Mouse (Mus musculus) heart, embryonic 13.5 days (tissue): ENCODE data around the gene Acbd4. TPM values are rescaled to one million over a fixed set of nuclear protein-coding genes. Genes with fewer than 3 reads are reported as not detected.
A peak's percentile ranks its signal among the peaks of the same experiment; 100 is the strongest.

ENCODE experiments used
- ATAC-seq: fragments of 200-750 bp; cut with Nextera tagmentation; 2 replicates; pipeline ENCODE4 v1.8.0; 2017; ENCODE audit warnings: moderate TSS enrichment; ENCODE audit not compliant: insufficient number of reproducible peaks, low FRiP score, low TSS enrichment; ENCODE audit errors: extremely low read depth
- H3K27ac ChIP-seq: fragments of 300-500 bp; sonication (generic); replicated peaks from 2 replicates; pipeline ENCODE4 v1.5.1; 2015; ENCODE audit warnings: moderate library complexity, mild to moderate bottlenecking, inconsistent platforms
- H3K27me3 ChIP-seq: fragments of 300-500 bp; sonication (generic); replicated peaks from 2 replicates; pipeline ENCODE4 v1.6.1; 2015; ENCODE audit warnings: mild to moderate bottlenecking, inconsistent platforms
- H3K36me3 ChIP-seq: fragments of 300-500 bp; sonication (generic); 2 replicates; pipeline ENCODE4 v1.6.1; 2015; ENCODE audit warnings: mild to moderate bottlenecking, inconsistent platforms
- H3K4me1 ChIP-seq: fragments of 300-500 bp; sonication (generic); 2 replicates; pipeline ENCODE4 v1.6.1; 2015; ENCODE audit warnings: inconsistent platforms
- H3K4me2 ChIP-seq: fragments of 300-500 bp; sonication (generic); 2 replicates; pipeline ENCODE4 v1.6.1; 2015; ENCODE audit warnings: inconsistent platforms, mild to moderate bottlenecking, moderate library complexity
- H3K4me3 ChIP-seq: fragments of 300-500 bp; sonication (generic); 2 replicates; pipeline ENCODE4 v1.5.1; 2015; ENCODE audit warnings: moderate library complexity, mild to moderate bottlenecking, inconsistent platforms
- H3K9ac ChIP-seq: fragments of 300-500 bp; sonication (generic); 2 replicates; pipeline ENCODE4 v1.6.1; 2015; ENCODE audit warnings: inconsistent platforms, mild to moderate bottlenecking, moderate library complexity
- H3K9me3 ChIP-seq: fragments of 300-500 bp; sonication (generic); 2 replicates; pipeline ENCODE4 v1.6.1; 2016; ENCODE audit warnings: inconsistent platforms
- WGBS: fragments of 180-500 bp; shearing (Covaris S2); methylation state at CpG from one replicate; pipeline ENCODE4 v1.1.7; 2015; ENCODE audit warnings: mixed read lengths; 5-methylcytosine and 5-hydroxymethylcytosine counted together
- polyA plus RNA-seq: library from polyadenylated mRNA; unstranded; fragments of >200 nt; fragmentation: Nextera tagmentation; extraction: Ambion mirVana; gene quantifications from 2 replicates; pipeline ENCODE4 v1.2.1, GENCODE M21; 2015

Gene Acbd4
- 12.0 and 14.3 TPM in 2 replicates for polyA plus RNA-seq

GRCm38 (mm10) chr11:103101481-103101865 lies at the start of gene Acbd4, which contains the start of gene Plcd3:
Acbd4 (plus strand) TSS chr11:103101682.
Plcd3 (minus strand) TSS chr11:103101658.
- peaks cover 75% of the 10 kb centered on the region for H3K4me1 ChIP-seq
- H3K4me3 ChIP-seq: peak within 1 kb of the TSS; percentile 65
- under 1% methylated on average over 34 of the region's 34 CpGs for WGBS
- peak within 1 kb of the TSS; percentile 93 for H3K4me2 ChIP-seq
- ATAC-seq: peak; percentile 50
- peaks cover 3% of the 10 kb centered on the region; the same call in 1 of the 2 replicates for H3K36me3 ChIP-seq
- H3K9me3 ChIP-seq: no peaks in the 10 kb centered on the region
- peaks cover 28% of the 10 kb centered on the region for H3K27me3 ChIP-seq
- H3K9ac ChIP-seq: peak within 1 kb of the TSS; percentile 82
- peak within 1 kb of the TSS; percentile 41 for H3K27ac ChIP-seq

- no peak for ATAC-seq
- Histone ChIP-seq H3K9me3 (no peaks in the 10 kb centered on the region), H3K4me3 (no peak overlapping the region), H3K36me3 (peaks cover 69% of the 10 kb centered on the region), H3K9ac (peak overlapping the region; percentile 67), H3K27me3 (no peaks in the 10 kb centered on the region), H3K27ac (peak overlapping the region; percentile 91), H3K4me2 (peak overlapping the region; percentile 0; the same call in 1 of the 2 replicates), H3K4me1 (peaks cover 35% of the 10 kb centered on the region)
- WGBS: 84% methylated on average over 6 of the region's 6 CpGs
Observed at GRCm38 (mm10) chr11:103052078-103052477, 49.4 kb upstream of the Acbd4 start.

GRCm38 (mm10) chr11:103053191-103054076 lies 48.0 kb upstream of the Acbd4 start:
- no peaks in the 10 kb centered on the region for H3K27me3 ChIP-seq
- peak overlapping the region; percentile 91 for H3K27ac ChIP-seq
- H3K9ac ChIP-seq: no peak overlapping the region
- H3K4me2 ChIP-seq: 0 out of 2 replicates have a peak overlapping the region, but pooled peaks have one; percentile 2
- ATAC-seq: no peak
- no peaks in the 10 kb centered on the region for H3K9me3 ChIP-seq
- 76% methylated on average over 18 of the region's 18 CpGs for WGBS
- peaks cover 76% of the 10 kb centered on the region for H3K36me3 ChIP-seq
- no peak overlapping the region for H3K4me3 ChIP-seq
- peaks cover 42% of the 10 kb centered on the region for H3K4me1 ChIP-seq

GRCm38 (mm10) chr11:103054798-103055197 lies 46.7 kb upstream of the Acbd4 start:
- WGBS: 38% methylated on average over 6 of the region's 6 CpGs
- H3K27me3 ChIP-seq: no peaks in the 10 kb centered on the region
- H3K4me1 ChIP-seq: peaks cover 42% of the 10 kb centered on the region
- ATAC-seq: no peak
- no peaks in the 10 kb centered on the region for H3K9me3 ChIP-seq
- H3K27ac ChIP-seq: no peak overlapping the region
- H3K4me3 ChIP-seq: no peak overlapping the region
- no peak overlapping the region for H3K4me2 ChIP-seq
- peaks cover 85% of the 10 kb centered on the region for H3K36me3 ChIP-seq
- no peak overlapping the region for H3K9ac ChIP-seq

- peaks cover 92% of the 10 kb centered on the region for H3K36me3 ChIP-seq
- no peak overlapping the region for H3K4me3 ChIP-seq
- no peak overlapping the region for H3K27ac ChIP-seq
- ATAC-seq: no peak
- H3K4me1 ChIP-seq: peaks cover 28% of the 10 kb centered on the region
- H3K27me3 ChIP-seq: no peaks in the 10 kb centered on the region
- no peak overlapping the region for H3K9ac ChIP-seq
- no peak overlapping the region for H3K4me2 ChIP-seq
- 89% methylated on average over 7 of the region's 7 CpGs for WGBS
- no peaks in the 10 kb centered on the region for H3K9me3 ChIP-seq
Observed at GRCm38 (mm10) chr11:103056636-103057035, 44.8 kb upstream of the Acbd4 start.

- no peak overlapping the region for H3K4me2 ChIP-seq
- peak overlapping the region; percentile 65 for H3K27ac ChIP-seq
- H3K9ac ChIP-seq: peak overlapping the region; percentile 3; the same call in 1 of the 2 replicates
- H3K4me3 ChIP-seq: no peak overlapping the region
- whole genome bisulfite sequencing: 60% methylated on average over 3 of the region's 3 CpGs
- H3K27me3 ChIP-seq: no peaks in the 10 kb centered on the region
- H3K9me3 ChIP-seq: no peaks in the 10 kb centered on the region
- peaks cover 90% of the 10 kb centered on the region for H3K36me3 ChIP-seq
- H3K4me1 ChIP-seq: peaks cover 12% of the 10 kb centered on the region
- no peak for ATAC-seq
Observed at GRCm38 (mm10) chr11:103058499-103059085, 42.9 kb upstream of the Acbd4 start.

DNA sequence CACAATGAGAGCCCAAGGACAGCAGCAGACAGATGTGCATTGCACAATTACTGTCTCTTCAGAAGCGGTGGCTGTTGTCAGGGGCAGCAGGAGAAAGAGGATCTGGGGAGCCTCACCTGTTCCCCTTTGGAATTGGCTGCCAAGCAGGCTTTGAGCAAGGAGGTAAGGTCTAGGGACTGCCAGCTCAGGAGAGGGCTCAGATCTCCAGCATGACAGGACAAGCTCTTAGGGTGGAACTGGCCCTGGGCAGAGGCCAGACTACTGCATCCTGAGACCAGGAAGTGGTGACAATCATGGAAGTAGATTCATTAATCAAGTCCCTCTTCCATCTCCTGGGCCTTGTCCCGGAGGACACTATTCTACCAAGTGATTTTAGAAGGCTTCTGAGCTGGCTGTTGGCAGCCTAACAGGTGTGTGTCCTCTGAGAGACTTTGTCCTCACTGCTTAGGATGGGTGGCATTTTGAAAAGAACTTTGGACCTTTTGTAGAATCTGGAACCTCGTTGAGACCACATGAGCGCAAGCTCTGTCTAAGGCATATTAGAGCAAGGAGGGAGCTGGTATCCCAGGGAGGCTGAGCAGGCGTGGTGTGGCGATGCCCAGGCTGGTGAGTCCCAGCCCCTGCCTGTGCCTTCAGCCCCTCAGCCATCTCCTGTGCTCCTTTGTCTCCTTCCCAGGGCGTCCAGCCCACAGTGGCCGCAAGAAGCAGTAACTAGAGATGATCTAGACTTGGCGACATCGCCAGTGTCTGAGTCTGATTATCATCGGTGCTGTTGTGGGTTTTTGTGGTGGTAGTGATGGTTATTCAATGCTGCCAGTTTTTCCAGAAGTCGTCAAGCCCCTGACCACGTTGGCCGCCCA lies 35.1 kb upstream of the Acbd4 start:
- no peak for ATAC-seq
- H3K27ac ChIP-seq: no peak overlapping the region
- H3K4me1 ChIP-seq: peaks cover 20% of the 10 kb centered on the region
- H3K4me3 ChIP-seq: no peak overlapping the region
- no peaks in the 10 kb centered on the region for H3K27me3 ChIP-seq
- H3K36me3 ChIP-seq: peaks cover 97% of the 10 kb centered on the region
- no peak overlapping the region for H3K9ac ChIP-seq
- no peak overlapping the region for H3K4me2 ChIP-seq
- 90% methylated on average over 14 of the region's 14 CpGs for WGBS
- no peaks in the 10 kb centered on the region for H3K9me3 ChIP-seq

DNA sequence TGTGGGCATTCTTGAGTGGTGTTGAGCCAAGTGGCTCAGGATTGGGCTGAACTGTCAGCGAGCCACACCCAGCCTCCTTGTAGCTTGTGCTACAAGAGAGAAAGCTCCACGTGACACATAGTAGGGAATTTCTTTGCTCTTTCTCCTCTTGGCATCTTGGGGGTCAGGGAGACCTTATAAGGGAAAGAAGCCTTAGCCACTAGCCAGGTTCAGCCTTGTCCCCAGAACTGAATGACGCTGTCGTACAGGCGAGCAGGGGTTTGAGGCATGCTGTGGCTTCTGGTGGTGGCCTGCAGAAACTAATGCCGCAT lies 34.5 kb upstream of the Acbd4 start:
- Histone ChIP-seq H3K9ac (no peak overlapping the region), H3K27me3 (no peaks in the 10 kb centered on the region), H3K4me2 (no peak overlapping the region), H3K9me3 (no peaks in the 10 kb centered on the region), H3K36me3 (peaks cover 97% of the 10 kb centered on the region), H3K4me1 (peaks cover 16% of the 10 kb centered on the region), H3K4me3 (no peak overlapping the region), H3K27ac (peak overlapping the region; percentile 70)
- 86% methylated on average over 6 of the region's 6 CpGs for WGBS
- ATAC-seq: no peak

- H3K4me3 ChIP-seq: no peak overlapping the region
- WGBS: 52% methylated on average over 8 of the region's 8 CpGs
- H3K4me1 ChIP-seq: peaks cover 16% of the 10 kb centered on the region
- H3K4me2 ChIP-seq: no peak overlapping the region
- no peak overlapping the region for H3K9ac ChIP-seq
- no peaks in the 10 kb centered on the region for H3K9me3 ChIP-seq
- 0 out of 2 replicates have a peak, but pooled peaks have one; percentile 38 for ATAC-seq
- no peaks in the 10 kb centered on the region for H3K27me3 ChIP-seq
- peaks cover 95% of the 10 kb centered on the region for H3K36me3 ChIP-seq
- H3K27ac ChIP-seq: peak overlapping the region; percentile 70
Observed at GRCm38 (mm10) chr11:103067457-103068001, 34.0 kb upstream of the Acbd4 start.

DNA sequence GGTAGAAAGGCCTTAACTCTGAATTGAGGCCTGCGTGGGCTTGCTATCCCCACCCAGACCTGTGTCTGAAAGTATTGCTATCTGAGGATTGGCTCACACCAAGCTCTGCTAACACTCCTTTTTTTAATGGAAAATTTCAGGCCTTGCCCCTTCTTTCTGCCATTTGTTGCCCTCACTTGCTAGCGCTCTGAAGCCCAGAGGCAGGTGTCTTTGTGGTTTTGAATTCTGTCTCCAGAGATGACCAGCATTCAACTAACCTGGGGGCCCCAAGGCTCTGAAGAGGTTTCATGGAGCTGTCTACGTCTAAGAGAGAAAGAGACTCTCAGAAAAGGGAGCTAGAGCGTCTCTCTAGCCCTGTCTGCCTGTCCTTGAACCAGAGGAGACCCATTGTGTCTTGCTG lies 33.2 kb upstream of the Acbd4 start:
- peaks cover 16% of the 10 kb centered on the region for H3K4me1 ChIP-seq
- WGBS: 91% methylated on average over 4 of the region's 4 CpGs
- H3K4me2 ChIP-seq: no peak overlapping the region
- H3K4me3 ChIP-seq: no peak overlapping the region
- no peaks in the 10 kb centered on the region for H3K27me3 ChIP-seq
- H3K36me3 ChIP-seq: peaks cover 95% of the 10 kb centered on the region
- no peaks in the 10 kb centered on the region for H3K9me3 ChIP-seq
- peak overlapping the region; percentile 70 for H3K27ac ChIP-seq
- H3K9ac ChIP-seq: no peak overlapping the region
- no peak for ATAC-seq

DNA sequence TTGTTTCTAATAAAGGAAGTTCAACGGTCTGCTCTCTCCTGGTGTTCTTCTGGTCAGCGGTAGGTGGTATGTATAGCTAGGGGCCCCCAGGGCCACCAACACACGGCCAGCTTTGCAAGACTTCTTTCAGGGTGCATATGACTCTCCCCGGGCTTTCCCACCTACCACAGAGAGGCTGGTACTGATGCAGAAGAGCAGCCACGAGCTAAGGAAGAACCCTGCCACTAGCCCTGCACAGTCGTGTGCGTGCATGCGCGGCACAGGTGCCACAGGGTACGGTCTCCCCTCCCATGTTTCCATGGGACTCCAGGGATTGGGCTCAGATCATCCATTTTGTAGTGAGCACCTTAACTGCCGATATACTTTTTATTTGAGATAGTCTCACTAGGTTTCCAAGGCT lies 32.6 kb upstream of the Acbd4 start:
- no peaks in the 10 kb centered on the region for H3K27me3 ChIP-seq
- 93% methylated on average over 11 of the region's 11 CpGs for WGBS
- H3K36me3 ChIP-seq: peaks cover 91% of the 10 kb centered on the region
- H3K4me2 ChIP-seq: no peak overlapping the region
- no peak overlapping the region for H3K4me3 ChIP-seq
- no peak for ATAC-seq
- H3K27ac ChIP-seq: no peak overlapping the region
- H3K4me1 ChIP-seq: peaks cover 23% of the 10 kb centered on the region
- no peak overlapping the region for H3K9ac ChIP-seq
- H3K9me3 ChIP-seq: no peaks in the 10 kb centered on the region
